Mouse (Mus musculus): ENCODE data around the gene Spsb1. TPM values are rescaled to one million over a fixed set of nuclear protein-coding genes. Genes with fewer than 3 reads are reported as not detected.

The Spsb1 gene
- polyA plus RNA-seq, 1 experiment = 3.0 TPM

- H3K79me3 ChIP-seq (ENCODE audit: low read depth) = peaks cover 4% of the 10 kb centered on the region
- H3K4me3 ChIP-seq (ENCODE audit: insufficient read depth, poor library complexity, severe bottlenecking) = no peak overlapping the region
- H3ac ChIP-seq (ENCODE audit: control insufficient read depth, insufficient read length, low read depth) = no peak overlapping the region
- TF ChIP-seq MYOG (IDR thresholded peaks at IDR 0.05; ENCODE audit: control insufficient read depth, extremely low read depth, insufficient read length) (no peak), MAX (IDR thresholded peaks at IDR 0.05) (no peak), FOSL1 (IDR thresholded peaks at IDR 0.05; ENCODE audit: insufficient read depth, low read length, poor library complexity, severe bottlenecking) (no peak), CTCF (IDR thresholded peaks at IDR 0.05; ENCODE audit: control insufficient read depth, insufficient read depth, insufficient read length) (no peak), MYOD1 (IDR thresholded peaks at IDR 0.05; ENCODE audit: control insufficient read depth, insufficient read length, low read depth) (no peak), USF1 (IDR thresholded peaks at IDR 0.05; ENCODE audit: low read depth) (no peak), CEBPB (IDR thresholded peaks at IDR 0.05; ENCODE audit: low read depth) (no peak)
- no peaks in the 10 kb centered on the region for H3K36me3 ChIP-seq (ENCODE audit: control insufficient read depth, insufficient read depth)
- peaks cover 7% of the 10 kb centered on the region for H3K79me2 ChIP-seq (ENCODE audit: control insufficient read depth, insufficient read depth)
- H3K27me3 ChIP-seq (ENCODE audit: control insufficient read depth, insufficient read depth, insufficient read length) = no peaks in the 10 kb centered on the region
Measured at GRCm38 (mm10) chr4:149936921-149937320, 17.9 kb downstream of the Spsb1 start.

DNA sequence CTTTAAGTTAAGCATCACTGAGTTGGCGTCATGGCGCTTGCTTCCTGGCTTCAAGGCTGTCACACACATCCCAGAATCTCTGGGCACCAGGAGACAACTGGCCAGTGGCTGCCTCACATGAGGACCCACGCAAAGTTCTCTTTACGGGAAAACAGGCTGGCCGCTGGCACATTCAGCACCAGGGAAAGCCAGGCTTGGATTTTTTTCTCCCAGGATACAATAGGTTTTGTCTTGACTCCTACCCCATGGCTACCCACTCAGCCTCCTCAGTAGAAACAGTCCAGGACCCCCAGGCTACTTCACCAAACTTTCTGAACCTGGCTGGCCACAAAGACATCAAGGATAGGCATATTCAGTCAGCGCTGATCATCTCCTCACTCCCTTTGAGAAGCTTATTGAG lies 19.4 kb downstream of the Spsb1 start:
- Histone ChIP-seq H3K27me3 (ENCODE audit: control insufficient read depth, insufficient read depth, insufficient read length) (no peaks in the 10 kb centered on the region), H3K4me3 (ENCODE audit: insufficient read depth, poor library complexity, severe bottlenecking) (no peak overlapping the region), H3ac (ENCODE audit: control insufficient read depth, insufficient read length, low read depth) (no peak overlapping the region), H3K79me3 (ENCODE audit: low read depth) (peaks cover 4% of the 10 kb centered on the region), H3K79me2 (ENCODE audit: control insufficient read depth, insufficient read depth) (peaks cover 7% of the 10 kb centered on the region), H3K36me3 (ENCODE audit: control insufficient read depth, insufficient read depth) (no peaks in the 10 kb centered on the region)
- TF ChIP-seq MYOG (IDR thresholded peaks at IDR 0.05; ENCODE audit: control insufficient read depth, extremely low read depth, insufficient read length) (no peak), CTCF (IDR thresholded peaks at IDR 0.05; ENCODE audit: control insufficient read depth, insufficient read depth, insufficient read length) (no peak), MYOD1 (IDR thresholded peaks at IDR 0.05; ENCODE audit: control insufficient read depth, insufficient read length, low read depth) (no peak), CEBPB (IDR thresholded peaks at IDR 0.05; ENCODE audit: low read depth) (no peak), MAX (IDR thresholded peaks at IDR 0.05) (no peak), USF1 (IDR thresholded peaks at IDR 0.05; ENCODE audit: low read depth) (no peak), FOSL1 (IDR thresholded peaks at IDR 0.05; ENCODE audit: insufficient read depth, low read length, poor library complexity, severe bottlenecking) (no peak)

- Histone ChIP-seq H3K27me3 (ENCODE audit: control insufficient read depth, insufficient read depth, insufficient read length) (no peaks in the 10 kb centered on the region), H3K79me3 (ENCODE audit: low read depth) (peaks cover 4% of the 10 kb centered on the region), H3ac (ENCODE audit: control insufficient read depth, insufficient read length, low read depth) (no peak overlapping the region), H3K79me2 (ENCODE audit: control insufficient read depth, insufficient read depth) (peaks cover 7% of the 10 kb centered on the region), H3K4me3 (ENCODE audit: insufficient read depth, poor library complexity, severe bottlenecking) (no peak overlapping the region), H3K36me3 (ENCODE audit: control insufficient read depth, insufficient read depth) (no peaks in the 10 kb centered on the region)
- no peak for TF ChIP-seq MAX (IDR thresholded peaks at IDR 0.05)
- no peak for TF ChIP-seq CTCF (IDR thresholded peaks at IDR 0.05; ENCODE audit: control insufficient read depth, insufficient read depth, insufficient read length)
- TF ChIP-seq MYOD1 (IDR thresholded peaks at IDR 0.05; ENCODE audit: control insufficient read depth, insufficient read length, low read depth) = no peak
- TF ChIP-seq FOSL1 (IDR thresholded peaks at IDR 0.05; ENCODE audit: insufficient read depth, low read length, poor library complexity, severe bottlenecking) = no peak
- no peak for TF ChIP-seq MYOG (IDR thresholded peaks at IDR 0.05; ENCODE audit: control insufficient read depth, extremely low read depth, insufficient read length)
- no peak for TF ChIP-seq USF1 (IDR thresholded peaks at IDR 0.05; ENCODE audit: low read depth)
- no peak for TF ChIP-seq CEBPB (IDR thresholded peaks at IDR 0.05; ENCODE audit: low read depth)
Measured at GRCm38 (mm10) chr4:149933519-149934245, 21.2 kb downstream of the Spsb1 start.

GRCm38 (mm10) chr4:149933025-149933424 lies 21.8 kb downstream of the Spsb1 start:
- TF ChIP-seq FOSL1 (IDR thresholded peaks at IDR 0.05; ENCODE audit: insufficient read depth, low read length, poor library complexity, severe bottlenecking) (no peak), MYOG (IDR thresholded peaks at IDR 0.05; ENCODE audit: control insufficient read depth, extremely low read depth, insufficient read length) (no peak), CTCF (IDR thresholded peaks at IDR 0.05; ENCODE audit: control insufficient read depth, insufficient read depth, insufficient read length) (no peak), MAX (IDR thresholded peaks at IDR 0.05) (no peak), CEBPB (IDR thresholded peaks at IDR 0.05; ENCODE audit: low read depth) (no peak)

DNA sequence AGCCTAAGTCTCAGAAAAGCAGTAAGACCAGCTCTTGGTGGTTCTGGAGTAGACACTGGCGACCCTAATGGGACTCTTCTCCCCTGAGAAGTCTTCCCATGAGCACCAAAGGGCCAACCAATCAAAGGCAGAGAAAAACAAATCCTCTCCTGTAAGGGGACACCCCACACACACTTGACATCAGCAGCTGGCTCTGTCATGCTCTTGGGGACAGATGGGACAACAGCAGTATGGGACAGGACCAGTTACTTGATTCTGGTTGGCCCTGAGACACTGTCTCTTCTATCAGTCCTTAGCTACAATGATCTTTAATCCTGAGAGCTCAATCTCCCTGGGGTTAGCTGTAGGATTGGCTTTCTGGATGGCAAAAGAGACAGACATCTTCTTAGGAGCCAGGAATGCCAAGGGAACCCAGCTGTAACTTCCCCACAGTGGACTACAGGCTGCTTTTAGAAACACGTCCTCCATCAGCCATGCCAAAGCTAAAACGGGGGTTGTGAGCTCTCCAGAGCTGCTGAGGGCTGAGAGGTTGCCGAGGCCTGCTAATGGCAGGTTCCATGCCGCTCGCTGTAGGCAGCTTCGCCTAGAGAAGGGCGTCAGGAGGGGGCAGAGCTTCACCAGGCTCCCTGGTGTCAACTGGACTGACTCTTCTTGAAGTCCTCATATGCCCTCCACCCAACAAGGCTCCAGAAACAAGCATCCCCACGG lies 22.6 kb downstream of the Spsb1 start:
- Histone ChIP-seq H3ac (ENCODE audit: control insufficient read depth, insufficient read length, low read depth) (no peak overlapping the region), H3K79me2 (ENCODE audit: control insufficient read depth, insufficient read depth) (no peaks in the 10 kb centered on the region), H3K4me3 (ENCODE audit: insufficient read depth, poor library complexity, severe bottlenecking) (no peak overlapping the region), H3K36me3 (ENCODE audit: control insufficient read depth, insufficient read depth) (no peaks in the 10 kb centered on the region), H3K27me3 (ENCODE audit: control insufficient read depth, insufficient read depth, insufficient read length) (no peaks in the 10 kb centered on the region), H3K79me3 (ENCODE audit: low read depth) (no peaks in the 10 kb centered on the region)
- TF ChIP-seq FOSL1 (IDR thresholded peaks at IDR 0.05; ENCODE audit: insufficient read depth, low read length, poor library complexity, severe bottlenecking) (no peak), USF1 (IDR thresholded peaks at IDR 0.05; ENCODE audit: low read depth) (no peak), MAX (IDR thresholded peaks at IDR 0.05) (no peak), MYOG (IDR thresholded peaks at IDR 0.05; ENCODE audit: control insufficient read depth, extremely low read depth, insufficient read length) (no peak), CTCF (IDR thresholded peaks at IDR 0.05; ENCODE audit: control insufficient read depth, insufficient read depth, insufficient read length) (no peak), MYOD1 (IDR thresholded peaks at IDR 0.05; ENCODE audit: control insufficient read depth, insufficient read length, low read depth) (no peak)

More at GRCm38 (mm10) chr4:149933025-149933424, 21.8 kb downstream of the Spsb1 start:
- H3K79me3 ChIP-seq (ENCODE audit: low read depth) = peaks cover 2% of the 10 kb centered on the region
- no peak overlapping the region for H3K4me3 ChIP-seq (ENCODE audit: insufficient read depth, poor library complexity, severe bottlenecking)
- no peaks in the 10 kb centered on the region for H3K36me3 ChIP-seq (ENCODE audit: control insufficient read depth, insufficient read depth)
- no peaks in the 10 kb centered on the region for H3K27me3 ChIP-seq (ENCODE audit: control insufficient read depth, insufficient read depth, insufficient read length)
- H3ac ChIP-seq (ENCODE audit: control insufficient read depth, insufficient read length, low read depth) = no peak overlapping the region
- H3K79me2 ChIP-seq (ENCODE audit: control insufficient read depth, insufficient read depth) = peaks cover 2% of the 10 kb centered on the region
